Mouse (Mus musculus): ENCODE data around the gene Siglecg.
"Not testable (repeated sequence)": the region's sequence is repeated elsewhere in the genome, so short reads cannot be mapped to it uniquely, and the experiment has no call there.

Siglecg gene

DNA sequence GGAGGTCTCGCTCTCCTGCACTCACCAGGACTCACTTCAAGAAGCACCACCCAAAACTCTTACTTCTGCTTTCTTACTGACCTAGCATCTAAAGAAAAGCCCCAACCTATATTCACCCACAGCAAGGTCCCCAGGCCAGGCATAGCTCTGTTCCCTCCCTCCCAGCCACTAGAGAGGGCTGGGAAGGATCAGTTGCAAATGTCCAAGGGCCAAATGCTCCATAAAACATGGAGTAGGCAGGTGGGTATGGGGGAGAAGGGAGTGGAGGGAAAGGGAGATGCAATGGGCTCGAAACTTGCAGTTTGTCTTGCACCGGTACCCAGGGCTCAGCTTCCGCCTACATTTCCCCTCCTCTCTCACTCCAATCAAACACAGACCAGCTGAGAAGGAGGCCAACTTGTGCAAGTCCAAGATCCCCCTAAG is at the start of gene Siglecg:
Gene Siglecg (plus strand): TSS at position 74 of the 423 bp plus-strand sequence.
- DNase-seq = no peak

DNA sequence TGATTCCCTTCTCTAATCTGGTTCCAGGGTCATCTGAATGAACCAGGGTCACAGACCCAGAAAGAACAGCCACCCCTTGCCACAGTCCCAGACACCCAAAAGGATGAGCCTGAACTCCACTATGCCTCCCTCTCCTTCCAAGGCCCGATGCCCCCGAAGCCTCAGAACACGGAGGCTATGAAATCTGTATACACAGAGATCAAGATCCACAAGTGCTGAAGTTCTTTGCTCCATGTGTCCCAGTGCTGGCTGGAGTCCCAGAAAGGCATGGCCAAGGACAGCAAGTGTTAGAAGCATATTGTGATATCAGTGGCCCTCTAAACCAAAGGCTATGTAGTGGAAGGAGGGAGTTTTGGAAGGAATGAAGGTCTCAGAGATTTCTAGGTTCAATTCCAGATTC is 49.4 kb upstream of the Siglecg start:
- no peak for DNase-seq

DNA sequence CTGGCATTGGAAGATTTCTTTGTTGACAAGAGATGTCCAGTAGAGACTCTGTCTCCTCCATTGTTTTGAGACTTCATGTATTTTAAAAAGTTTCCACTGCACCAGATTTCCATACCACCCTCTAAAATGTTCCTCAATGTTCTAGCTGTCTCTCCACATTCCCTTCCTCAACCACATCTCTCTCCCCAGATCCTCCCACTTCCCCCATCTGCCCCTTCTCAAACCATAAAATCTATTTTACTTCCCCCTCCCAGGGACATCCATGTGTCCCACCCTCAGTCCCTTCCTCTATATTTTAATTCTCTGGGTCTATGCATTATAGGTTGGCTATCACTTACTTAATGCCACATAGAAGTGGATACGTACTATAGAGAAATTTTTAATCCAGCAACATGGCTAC is 46.6 kb upstream of the Siglecg start:
- no peak for DNase-seq

DNA sequence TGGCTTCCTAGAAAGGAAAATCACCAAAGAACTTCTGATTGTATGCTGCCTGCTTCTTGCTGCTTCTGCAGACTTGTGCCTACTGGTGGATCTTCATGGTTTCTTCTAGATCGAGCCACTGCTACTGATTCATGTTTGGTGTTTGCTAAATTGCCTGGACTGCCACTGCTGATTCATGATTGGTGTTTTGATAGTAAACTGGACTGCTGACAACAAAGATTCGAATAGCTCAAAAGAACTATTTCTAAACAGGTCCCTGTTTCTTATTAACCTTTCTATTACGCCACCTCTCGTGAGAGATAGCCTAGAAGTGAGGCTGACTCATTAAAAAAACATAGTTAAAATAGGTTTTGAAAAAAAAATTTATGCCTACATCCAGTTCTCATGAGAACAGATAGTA is 46.0 kb upstream of the Siglecg start:
- DNase-seq = no peak

DNA sequence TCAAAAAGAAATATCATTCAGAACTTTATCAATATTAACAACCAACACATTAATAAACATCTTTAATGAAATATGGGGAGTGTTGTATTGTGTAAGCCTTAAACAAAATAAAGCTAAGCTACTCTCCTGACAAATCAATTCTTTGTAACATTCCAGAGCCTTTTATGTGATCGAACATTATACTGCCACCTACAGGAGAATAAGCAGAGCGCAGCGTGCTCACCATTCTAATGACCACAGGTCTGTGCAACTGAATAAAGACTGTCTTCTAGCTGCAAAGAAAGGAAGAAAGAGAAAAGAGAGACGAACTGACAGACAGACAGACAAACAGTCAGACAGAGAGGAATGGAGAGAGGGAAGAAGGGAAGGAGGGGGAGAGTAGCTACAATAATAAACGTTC is 29.8 kb upstream of the Siglecg start:
- DNase-seq = peak; percentile 14

DNA sequence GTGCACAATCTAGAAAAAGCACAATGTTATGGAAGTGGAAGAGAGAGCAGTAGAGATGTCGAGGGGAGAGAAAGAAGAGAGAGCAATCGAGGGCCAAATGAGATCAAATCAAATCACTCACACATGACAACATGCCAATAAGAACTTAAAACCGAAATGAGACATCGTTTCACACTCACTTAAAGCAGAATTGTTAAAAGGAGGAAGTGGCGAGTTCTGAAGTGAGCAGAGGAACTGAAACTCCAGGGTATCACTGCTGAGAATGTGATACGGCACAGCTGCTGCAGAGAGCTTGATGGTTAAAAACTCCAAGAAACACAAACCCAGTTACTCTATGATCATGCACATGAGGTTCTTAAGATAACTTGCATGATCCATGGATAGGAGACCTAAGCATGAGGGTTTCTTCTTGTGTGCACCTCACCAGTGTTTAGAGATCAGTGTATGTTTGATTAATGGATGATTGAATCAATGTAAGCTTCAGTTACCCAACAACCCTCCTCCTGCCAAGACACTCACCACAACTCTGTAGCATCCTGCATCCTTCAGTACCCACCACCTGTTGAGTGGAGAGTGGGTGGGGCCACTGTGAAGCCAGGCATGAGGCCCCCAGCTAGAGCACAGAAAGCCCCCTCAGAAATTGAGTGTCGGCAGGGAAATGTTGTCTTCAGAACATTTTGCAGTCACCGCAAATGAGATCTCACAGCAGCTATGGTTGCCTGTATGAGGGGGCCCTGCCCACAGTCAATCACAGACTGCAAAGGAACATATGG is 15.5 kb upstream of the Siglecg start:
- DNase-seq = no peak

DNA sequence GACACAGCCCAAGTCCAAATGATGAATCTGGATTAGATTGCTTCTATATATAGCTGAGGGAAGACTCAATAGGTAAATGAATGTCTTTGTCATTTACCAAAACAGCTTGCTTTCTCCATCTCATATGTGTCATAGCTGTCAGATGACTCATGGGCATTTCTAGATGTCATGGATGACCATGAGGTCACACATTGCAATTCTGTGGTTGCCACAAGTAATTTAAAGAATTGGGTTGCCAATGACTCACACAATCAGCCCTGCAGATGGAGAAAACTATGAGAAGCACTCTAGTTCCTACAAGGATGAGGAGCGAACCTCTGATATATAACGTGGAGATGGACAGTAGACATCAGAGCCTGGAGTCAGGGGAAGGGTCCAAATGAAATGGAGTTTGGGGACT is 8.5 kb upstream of the Siglecg start:
- no peak for DNase-seq

DNA sequence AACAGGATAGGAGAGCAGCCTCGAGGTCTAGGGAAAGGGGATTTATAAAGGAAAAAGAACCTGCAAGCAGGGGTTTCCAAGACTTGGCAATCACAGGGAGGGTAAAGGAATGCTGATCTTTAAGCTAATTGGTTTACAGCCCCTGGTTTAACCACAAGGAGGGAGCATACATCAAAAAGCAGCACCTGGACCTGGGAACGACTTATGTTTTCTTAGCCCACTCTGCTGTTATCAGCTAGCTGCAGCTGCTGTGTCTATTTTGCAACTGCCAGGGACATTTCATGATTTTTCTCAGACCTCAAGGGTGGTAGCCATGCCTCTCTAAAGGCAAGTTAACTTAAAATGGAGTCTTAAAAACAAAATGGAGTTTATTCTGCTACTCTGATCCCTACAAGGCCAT is 5.3 kb upstream of the Siglecg start:
- no peak for DNase-seq

DNA sequence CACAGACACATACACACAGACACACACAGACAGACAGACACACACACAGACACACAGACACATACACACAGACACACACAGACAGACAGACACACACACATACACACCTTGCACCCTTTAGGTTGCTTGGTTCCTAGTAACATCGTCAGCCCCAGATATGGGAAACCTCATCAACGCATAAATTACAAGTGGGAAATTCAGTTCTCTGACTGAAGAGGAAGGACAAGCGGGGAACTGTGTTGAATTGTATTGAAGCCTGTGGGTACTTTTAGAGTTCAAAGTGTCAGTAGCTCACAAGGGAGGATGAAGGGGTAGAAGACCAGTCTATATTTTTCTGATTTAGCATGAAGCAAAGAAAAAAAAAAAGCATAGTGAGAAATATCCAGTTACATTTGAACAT is 431 bp upstream of the Siglecg start:
- no peak for DNase-seq

DNA sequence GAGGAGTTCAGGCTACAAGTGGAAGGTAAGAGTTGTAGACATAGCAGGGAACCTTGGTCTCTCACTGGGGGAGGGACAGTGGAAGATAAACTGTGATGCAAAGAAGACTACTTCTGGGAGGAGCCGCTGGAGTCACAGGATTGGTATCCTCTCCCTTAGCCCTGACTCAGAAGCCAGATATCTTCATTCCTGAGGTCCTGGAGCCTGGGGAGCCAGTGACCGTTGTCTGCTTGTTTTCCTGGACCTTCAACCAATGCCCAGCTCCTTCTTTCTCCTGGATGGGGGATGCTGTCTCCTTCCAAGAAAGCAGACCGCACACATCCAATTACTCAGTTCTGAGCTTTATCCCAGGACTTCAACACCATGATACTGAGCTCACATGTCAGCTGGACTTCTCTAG is 1.1 kb downstream of the Siglecg start:
- no peak for DNase-seq

DNA sequence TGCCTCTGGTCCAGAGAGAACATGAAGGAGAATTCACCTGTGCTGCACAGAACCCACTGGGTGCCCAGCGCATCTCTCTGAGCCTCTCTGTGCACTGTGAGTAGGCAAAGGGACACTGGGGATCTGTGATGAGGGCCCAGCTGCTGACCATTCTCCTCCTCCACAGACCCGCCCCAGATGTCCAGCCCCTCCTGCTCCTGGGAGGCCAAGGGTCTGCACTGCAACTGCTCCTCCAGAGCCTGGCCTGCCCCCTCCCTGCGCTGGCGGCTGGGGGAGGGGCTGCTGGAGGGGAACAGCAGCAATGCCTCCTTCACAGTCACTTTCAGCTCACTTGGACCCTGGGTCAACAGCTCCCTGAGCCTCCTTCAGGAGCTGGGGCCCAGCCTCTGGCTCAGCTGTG is 3.7 kb downstream of the Siglecg start:
- not testable (repeated sequence) for DNase-seq

DNA sequence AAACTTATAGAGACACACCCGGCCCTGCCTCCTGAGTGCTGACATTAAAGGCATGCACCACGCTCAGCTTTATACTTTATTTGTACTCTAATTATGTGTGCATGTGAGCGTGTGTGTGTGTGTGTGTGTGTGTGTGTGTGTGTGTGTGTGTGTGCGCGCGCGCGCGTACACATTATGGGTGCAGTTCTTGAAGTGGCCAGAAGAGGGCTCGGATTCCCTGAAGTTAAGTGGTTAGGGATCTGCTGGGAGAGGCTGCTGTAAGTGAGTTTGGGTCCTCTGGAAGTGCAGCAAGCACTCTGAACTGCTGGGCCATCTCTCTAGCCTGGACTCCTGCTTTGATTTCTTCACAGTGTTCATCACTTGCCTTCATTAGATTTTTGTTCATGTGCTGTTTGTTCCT is 9.3 kb downstream of the Siglecg start:
- DNase-seq = no peak

DNA sequence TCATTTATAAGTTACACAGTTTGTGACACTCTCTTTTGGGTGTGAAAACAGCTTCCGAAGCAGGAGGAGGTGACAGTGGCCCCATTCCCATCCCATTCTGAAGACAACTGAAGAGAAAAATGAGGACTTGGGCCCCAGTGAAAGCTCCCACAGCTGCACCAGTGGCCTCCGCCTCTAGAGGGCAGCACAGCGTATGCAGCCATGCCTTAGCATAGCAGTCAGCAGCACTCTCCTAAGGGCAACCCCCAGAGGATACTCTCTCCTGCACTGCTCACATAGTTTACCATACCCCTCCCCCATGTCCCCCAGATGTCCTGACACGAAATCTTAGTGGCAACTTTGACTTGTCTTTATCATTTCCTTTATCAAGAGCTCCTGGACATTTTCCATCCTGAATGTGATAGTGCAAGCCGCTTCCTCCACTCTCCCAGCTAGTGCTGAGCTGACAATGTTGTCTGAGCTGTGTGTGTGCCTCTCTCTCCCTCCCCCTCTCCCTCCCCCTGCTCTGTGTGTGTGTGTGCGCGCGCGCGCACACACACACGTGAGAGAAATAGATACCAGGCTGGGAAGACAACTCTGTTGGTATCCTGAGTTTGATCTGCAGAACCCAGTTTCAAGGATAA is 15.1 kb downstream of the Siglecg start:
- peak; percentile 76 for DNase-seq

DNA sequence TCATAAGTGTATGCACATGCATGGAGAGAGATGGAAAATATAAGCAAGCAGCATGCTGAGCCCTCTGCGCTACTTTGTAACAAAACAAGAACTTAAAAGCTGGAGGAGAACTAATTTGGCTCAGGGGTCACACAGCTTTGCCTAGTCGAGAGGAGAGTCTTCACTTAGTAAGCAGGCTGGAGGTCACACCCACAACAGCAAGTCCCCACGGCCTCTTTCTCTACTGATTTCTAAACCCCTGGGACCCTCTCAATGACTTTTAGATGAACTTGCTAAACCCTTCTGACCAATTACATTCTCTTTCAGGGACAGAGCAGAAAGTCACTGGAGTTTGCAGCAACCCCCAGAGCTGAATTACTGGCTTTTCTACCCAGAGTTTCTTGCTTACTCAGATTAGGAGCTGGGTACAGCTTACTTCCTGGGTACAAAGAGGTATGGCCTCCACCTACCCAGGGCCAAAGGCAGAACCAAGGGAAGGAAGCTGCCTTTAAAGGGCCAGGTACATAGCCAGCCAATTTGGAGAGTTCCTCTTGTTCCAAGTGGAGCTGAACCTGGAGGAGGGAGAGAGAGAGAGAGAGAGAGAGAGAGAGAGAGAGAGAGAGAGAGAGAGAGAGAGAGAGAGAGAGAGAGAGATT is 16.1 kb downstream of the Siglecg start:
- DNase-seq = no peak

DNA sequence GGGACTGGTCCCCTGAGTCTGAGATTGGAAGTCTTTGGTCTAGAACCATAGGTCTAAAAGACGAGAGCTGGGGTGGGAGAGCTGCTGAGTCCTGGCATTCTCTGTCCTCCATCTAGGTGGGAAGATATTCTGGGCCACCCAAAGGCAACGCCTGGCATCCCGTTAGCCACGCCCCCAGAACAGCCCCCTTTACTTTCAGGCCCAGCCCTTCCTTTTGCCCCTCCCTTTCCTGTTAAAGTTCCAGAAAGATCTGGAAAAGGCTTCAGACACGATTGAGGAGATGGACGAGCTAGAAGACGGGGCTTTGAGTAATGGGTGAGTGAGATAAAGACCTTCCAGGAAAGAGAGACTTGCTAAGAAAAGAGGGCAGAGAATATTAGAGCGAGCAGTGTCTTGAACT is 19.4 kb downstream of the Siglecg start, which contains the start of gene Lim2:
Gene Lim2 (plus strand): TSS at position 265 of the 400 bp plus-strand sequence.
- no peak for DNase-seq

DNA sequence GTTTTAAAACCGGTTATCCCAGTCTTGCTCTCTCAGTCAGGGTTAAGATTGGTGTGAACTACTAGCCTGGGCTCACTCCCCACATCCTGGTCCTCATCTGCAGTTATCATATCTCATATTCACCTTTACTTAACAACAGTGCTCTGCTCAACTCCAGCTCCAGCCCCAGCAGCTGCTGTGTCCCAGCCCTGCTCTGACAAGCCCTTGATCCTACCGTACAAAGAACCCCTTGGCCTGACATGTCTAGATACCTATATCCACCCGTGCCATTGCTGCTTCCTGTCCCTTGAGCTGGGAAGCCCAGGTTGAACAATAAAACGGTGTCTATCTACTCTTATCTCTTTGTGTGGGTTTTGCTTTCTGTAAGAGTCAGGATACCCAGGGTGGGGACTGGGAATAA is 21.5 kb downstream of the Siglecg start:
- no peak for DNase-seq

DNA sequence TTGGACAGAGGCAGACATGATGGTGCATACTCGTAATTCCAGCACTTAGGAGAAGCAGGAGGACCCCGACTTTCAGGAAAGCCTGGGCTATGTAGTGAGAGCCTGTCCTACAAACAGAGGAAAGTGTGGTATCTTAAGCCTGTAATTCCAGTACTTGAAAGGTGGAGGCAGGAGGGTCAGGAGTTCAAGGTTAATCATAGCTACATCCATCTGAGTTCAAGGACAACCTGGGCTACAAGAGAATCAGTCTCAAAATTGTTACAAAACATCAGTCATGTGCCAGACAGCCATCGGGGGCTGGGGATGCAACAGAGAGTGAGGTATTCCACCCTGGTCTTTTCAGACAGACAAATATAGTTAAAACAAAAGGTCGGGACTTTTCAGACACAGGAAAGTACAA is 24.9 kb downstream of the Siglecg start:
- DNase-seq = no peak

DNA sequence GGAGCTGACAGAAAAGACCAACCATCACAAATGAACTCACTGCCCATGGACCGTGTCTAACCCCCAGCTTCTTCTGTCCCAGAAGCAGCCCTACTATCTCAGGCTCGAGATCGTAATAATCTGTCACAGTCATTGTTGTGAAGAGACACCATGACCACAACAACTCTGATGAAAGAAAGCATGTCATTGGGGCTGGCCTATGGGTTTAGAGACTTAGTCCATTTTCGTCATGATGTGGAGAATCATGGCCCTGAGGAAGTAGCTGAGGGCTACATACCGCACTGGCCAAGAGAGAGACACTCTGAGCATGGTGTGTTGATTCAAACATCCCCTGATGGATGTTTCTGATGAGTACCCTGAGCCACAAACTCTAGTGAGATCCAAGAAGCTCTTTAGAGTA is 26.7 kb downstream of the Siglecg start:
- no peak for DNase-seq

DNA sequence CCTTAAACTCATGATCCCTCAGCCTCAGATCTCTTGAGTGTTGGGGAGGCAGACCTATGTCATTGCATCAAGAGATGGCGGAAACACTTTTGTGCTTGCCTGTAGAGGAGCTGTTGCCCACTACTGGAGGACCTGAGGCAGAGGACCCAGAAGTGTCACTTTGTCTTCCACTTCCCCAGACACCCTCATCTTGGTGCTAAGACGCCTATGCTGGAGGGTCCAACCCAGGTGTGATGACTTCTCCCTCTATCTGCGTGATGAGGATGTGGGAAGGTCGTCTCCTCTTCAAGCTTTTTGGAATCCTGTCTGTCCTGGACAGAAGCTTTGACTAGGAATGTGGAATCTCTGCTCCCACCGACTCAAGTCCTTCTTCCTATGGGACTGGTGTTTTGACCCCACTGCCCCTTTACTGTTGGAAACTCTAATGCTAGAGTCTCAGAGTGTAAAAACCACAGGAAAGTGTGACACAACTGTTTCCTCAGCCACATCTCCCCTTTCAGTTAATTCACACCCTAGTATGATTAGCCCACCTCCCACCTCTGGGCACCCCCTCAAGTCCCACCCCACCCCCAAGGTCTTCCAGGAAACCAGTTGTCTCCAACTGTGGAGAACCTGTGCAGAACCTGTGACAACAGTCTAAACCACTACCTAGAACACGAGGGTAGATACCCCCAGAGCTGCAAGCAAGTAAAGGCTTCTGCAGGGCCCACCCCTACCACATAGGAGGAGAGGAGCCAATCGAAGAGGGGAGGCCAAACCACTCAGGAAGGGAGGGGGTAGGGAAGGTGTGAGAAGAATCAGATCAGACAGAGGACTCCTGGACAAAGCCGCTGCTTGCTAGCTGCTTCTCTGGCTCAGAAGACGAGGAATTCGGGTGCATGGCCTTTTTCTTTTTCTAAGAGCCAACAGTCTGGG is 28.6 kb downstream of the Siglecg start, which contains the start of gene Nkg7:
Gene Nkg7 (plus strand): TSS at position 733 of the 915 bp plus-strand sequence.
- DNase-seq = no peak

DNA sequence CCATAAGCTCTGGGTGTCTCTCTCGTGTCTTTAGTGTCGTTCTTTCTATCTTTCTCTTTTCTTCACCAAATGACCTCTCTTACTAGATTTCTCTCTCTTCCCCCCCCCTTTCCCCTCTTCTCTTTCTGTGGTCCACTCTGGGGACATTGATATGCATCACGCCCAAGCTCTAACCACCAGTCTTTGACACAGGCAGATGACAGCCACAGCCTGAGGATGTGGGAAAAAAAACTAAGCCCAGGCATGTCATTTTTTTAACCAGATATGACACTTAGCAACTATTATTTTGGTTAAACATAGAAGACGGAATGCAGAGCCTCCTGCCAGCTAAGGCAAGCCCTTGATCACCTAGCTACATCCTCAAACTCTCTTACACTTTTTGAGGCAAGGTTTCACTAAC is 30.6 kb downstream of the Siglecg start:
- no peak for DNase-seq

DNA sequence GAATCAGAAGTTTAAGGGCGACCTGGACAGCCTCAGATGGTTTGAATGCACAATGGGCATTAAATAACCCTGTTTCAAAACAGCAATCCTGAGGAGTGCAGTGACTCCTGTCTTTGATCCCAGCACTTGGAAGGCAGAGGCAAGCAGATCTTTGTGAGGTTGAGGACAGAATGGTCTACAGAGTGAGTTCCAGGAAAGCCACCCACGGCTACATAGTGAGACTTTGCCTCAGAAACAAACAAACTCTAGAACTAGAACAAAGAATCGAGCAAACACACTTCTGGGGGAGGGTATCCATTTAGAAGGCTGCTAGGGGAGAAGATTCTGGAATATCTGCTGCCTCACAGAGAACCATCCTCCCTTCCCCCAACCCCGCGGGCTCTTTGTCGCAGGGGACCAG is 32.5 kb downstream of the Siglecg start, which contains the start of gene Cldnd2:
Gene Cldnd2 (plus strand): TSS at position 301 of the 400 bp plus-strand sequence.
- no peak for DNase-seq

DNA sequence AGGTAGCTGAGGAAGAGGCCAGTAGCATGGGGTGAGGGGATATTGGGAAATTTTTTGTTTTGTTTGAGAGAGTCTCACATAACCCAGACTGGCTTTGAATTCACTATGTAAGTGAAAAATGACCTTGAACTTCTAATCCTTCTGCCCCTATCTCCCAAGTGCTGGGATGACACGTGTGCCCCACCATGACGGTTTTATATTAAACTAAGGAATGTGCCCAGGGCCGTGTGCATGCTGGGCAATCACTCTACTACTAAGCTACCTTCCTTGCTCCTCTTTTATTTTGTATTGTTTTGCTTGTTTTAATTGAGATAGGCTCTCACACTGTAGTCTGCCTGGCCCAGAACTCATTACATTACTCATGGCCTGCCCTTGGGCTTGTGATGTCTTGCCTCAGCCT is 33.1 kb downstream of the Siglecg start:
- peak; percentile 61 for DNase-seq

DNA sequence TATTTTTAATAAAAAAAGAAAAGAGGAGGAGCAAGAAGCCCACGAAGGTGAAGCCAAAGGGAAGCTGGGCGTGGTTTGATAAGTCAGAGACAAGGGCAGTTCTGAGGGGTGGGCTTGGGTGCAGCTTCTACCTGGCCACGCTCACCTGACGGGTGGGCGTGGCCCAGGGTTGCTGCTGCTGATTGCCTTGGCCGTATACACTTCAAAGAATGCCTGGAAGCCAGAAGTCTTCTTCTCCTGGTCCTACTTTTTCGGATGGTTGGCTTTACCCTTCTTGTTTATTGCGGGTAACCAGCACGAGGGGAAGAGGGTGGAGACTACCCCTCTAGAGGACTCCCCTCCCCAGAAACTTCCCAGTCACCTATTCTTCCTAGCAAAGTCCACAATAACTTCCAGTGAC is 34.7 kb downstream of the Siglecg start:
- DNase-seq = no peak

All from kidney, adult 11 months (tissue).